Mouse (Mus musculus): Measurements from ENCODE around the gene Etfdh. TPM values are rescaled to one million over a fixed set of nuclear protein-coding genes. Genes with fewer than 3 reads are reported as not detected.

Gene Etfdh
- polyA plus RNA-seq (2012): 26.1 and 30.3 TPM in 2 replicates

DNA sequence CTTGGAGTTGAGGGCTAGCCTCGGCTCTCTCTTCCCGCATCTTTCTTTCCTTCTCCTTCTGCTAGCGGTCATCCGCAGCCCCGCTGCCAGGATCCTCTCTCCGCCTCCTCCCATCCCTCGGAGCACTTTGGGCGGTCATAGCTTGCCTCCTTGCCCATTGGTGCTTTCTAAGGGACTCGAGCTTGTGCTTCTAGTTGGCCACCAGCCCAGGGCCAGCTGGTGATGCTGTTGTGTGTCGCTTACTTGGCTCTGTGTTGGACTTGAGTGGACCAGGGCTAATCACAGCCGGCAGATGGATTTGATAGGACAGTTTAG is at the start of gene Etfdh:
Gene Etfdh, minus strand, starts transcription at position 85 of the 315 bp plus-strand sequence.

DNA sequence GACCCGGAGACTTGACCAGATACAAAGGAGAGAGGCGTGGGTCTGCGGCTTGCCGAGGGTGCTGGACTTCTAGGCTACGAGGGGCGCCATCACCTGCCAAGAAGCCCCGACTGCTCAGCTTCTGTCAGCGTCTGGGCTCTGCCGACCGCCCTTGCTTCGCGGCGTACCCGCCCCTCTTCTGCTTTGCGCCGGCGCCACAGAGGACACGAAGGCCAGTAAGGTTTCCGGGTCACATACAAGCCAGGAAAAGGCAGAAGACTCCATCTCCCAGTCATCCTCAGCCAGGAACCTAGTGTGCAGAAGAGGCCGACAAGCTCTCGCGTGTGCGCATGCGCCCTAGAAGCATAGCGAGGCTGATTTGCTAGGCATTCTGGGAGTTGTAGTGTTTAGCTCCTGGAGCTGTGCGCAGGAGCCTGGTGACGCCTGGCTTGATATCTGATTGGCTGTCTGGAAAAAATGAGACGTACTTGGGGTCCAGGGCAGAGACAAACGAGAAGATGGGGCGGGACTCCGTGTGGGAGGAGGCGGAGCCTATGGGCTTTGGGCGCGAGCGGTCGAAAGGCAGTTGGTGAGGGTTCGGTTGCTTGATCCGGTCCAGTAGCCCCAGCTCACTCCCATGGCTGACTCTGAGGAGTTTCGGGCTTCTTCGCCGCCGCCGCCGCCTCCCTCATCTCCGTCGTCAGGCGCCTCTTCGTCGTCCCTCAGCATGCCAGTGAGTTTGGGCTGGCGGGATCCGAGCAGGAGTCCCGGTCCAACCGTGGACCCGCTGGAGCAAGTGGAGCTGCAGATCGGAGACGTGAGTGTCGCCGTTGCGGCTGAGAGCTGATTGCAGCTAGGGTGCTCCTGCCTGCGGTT is 512 bp downstream of the Etfdh start, which contains the start of gene 4930579G24Rik:
Gene 4930579G24Rik, plus strand, starts transcription at position 519 of the 855 bp plus-strand sequence.

DNA sequence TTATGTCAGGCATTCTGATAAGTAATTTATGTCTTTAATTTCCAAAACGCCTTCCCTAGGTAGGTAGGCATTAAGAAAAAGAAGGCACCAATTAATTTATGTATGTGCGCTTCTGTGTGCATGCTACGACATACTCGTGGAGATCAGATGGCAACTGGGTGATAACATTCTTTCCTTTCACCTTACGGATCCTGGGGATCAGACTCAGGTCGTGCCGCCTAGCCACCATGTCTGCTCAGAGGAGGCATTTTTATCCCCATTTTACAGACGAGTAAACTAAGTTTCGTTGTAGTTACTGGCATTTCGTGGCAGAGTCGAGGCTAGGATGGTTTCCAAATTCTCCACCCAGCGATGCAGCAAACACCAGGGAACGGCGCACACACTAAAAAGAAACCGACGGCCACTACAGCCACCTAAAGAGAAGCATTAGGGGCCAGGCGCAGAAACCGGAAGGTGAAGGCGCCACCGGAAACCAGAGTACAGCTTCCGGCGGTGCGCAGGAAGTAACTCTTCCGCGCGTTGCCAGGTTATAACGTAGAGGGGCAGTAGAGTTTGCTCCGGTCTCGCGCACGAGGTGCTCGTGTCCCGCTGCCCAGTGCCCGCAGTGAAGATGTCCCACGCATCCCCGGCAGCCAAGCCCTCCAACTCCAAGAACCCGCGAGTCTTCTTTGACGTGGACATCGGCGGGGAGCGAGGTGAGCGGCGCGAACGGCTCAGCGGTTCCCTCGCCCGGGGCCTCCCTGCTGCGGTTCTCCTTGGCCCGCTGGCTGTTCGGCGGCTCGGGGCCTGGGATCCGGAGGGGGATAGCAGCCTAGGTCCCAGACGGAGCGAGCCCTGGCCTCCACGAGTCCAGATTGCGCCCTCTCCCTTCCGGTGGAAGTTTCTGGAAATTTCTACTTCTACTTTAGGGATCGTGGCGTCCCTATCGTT is 38.2 kb downstream of the Etfdh start, which contains the start of gene Ppid:
Gene Ppid, plus strand, starts transcription at position 480 of the 930 bp plus-strand sequence.

DNA sequence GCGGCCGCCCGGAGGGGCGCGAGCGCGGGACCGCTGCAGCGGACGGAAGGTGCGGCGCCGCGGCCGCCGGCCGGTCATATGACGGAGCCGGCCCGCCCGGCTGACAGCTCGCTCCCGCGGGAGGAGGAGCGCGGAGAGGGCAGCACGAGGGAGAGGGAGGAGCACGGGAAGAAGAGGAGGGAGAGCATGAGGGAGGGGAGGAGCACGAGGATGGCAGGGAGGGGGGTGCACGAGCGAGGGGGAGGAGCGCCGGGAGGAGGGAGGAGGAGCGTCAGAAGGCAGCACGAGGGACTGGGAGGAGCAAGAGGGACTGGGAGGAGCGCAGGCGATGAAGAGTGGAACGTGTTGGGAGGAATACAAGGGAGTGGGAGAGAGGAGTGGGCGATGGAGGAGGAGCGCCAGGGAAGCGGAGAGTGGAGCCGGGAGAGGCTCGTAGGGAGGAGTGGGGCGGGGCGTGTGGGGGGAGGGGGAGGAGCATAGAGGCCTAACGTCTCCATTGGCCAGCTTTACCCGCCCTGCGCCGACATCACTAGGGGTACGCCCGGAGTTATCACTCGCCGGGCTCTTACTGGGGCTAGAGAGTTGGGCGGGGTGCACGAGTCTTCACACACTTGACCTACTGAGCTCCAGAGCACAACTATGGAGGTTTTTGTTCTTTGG is 61.5 kb downstream of the Etfdh start, which contains the start of gene Fnip2:
Gene Fnip2, minus strand, starts transcription at position 94 of the 660 bp plus-strand sequence.

Other genes with a start within 250 kb of the Etfdh start
- 0.82 and 1.1 TPM in 2 replicates for gene Fnip2, start 61.7 kb downstream of the Etfdh start, polyA plus RNA-seq (2012)
- gene Ppid, start 38.2 kb downstream of the Etfdh start, polyA plus RNA-seq (2012): 28.9 and 31.4 TPM in 2 replicates
- 2.5 and 2.8 TPM in 2 replicates for gene 4930579G24Rik, start 421 bp downstream of the Etfdh start, polyA plus RNA-seq (2012)
- not detected in 2 replicates for gene Rxfp1, start 108.4 kb upstream of the Etfdh start, polyA plus RNA-seq (2012)
- 0.04 and 0.13 TPM in 2 replicates for gene Tmem144, start 223.3 kb upstream of the Etfdh start, polyA plus RNA-seq (2012)

Data from megakaryocyte-erythroid progenitor cell, adult 5 weeks (primary cell).